Mouse (Mus musculus): ENCODE results near the gene Map4. TPM values are rescaled to one million over a fixed set of nuclear protein-coding genes. Genes with fewer than 3 reads are reported as not detected.
A peak's percentile ranks its signal among the peaks of the same experiment; 100 is the strongest.

Gene Map4
- polyA plus RNA-seq, 1 experiment from 2014 or later: 11.9 TPM

DNA sequence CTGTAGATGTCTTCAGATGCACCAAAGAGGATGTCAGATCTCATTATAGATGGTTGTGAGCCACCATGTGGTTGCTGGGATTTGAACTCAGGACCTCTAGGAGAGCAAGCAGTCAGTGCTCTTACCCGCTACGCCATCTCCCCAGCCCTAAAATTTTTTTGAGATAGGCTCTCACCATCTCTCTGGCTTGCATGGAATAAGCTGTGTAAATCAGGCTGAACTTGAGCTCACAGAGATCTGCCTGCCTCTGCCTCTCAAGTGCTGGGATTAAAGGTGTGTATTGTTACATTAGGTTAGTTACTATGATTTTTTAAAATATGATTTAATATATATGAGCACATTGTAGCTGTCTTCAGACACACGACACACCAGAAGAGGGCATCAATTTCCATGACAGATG is 2.1 kb upstream of the Map4 start:
- Histone ChIP-seq H3K9me3 (replicated peaks) (no peaks in the 10 kb centered on the region), H3K27ac (replicated peaks) (no peak overlapping the region), H3K4me2 (no peak overlapping the region), H3K36me3 (replicated peaks) (no peaks in the 10 kb centered on the region), H3K27me3 (peaks cover 23% of the 10 kb centered on the region), H3K4me1 (replicated peaks) (peaks cover 24% of the 10 kb centered on the region), H3K4me3 (replicated peaks) (no peak overlapping the region), H3K9ac (no peak overlapping the region)
- ATAC-seq (ENCODE audit: insufficient read depth): no peak
- WGBS (ENCODE audit: insufficient replicate concordance): 75% methylated on average over 3 of the region's 3 CpGs

DNA sequence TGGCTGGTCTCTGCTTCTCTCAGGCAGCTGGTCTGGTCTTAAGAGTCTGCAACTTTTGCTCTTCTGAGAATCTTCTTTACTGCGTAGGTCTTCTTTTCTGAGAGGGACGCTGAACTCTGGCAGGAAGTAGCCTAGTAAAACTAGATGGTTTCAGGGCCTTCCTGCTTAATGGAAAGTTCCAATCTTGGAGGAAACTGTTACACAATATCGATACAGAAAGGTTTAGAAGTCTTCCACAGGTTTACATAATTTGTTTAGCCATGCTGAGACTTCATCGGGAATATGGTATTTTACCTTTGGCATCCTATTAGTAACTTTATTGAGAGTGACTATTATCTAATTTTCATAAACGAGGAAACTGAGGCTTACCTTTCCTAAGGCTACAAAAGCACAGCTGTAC is 1.2 kb upstream of the Map4 start:
- Histone ChIP-seq H3K4me1 (replicated peaks) (peaks cover 26% of the 10 kb centered on the region), H3K9ac (no peak overlapping the region), H3K27ac (replicated peaks) (peak overlapping the region; percentile 87; the same call in 1 of the 2 replicates), H3K9me3 (replicated peaks) (no peaks in the 10 kb centered on the region), H3K4me3 (replicated peaks) (no peak overlapping the region), H3K27me3 (peaks cover 23% of the 10 kb centered on the region), H3K4me2 (no peak overlapping the region), H3K36me3 (replicated peaks) (no peaks in the 10 kb centered on the region)
- no peak for ATAC-seq (ENCODE audit: insufficient read depth)
- 72% methylated on average over 5 of the region's 5 CpGs for WGBS (ENCODE audit: insufficient replicate concordance)

- no peaks in the 10 kb centered on the region for H3K9me3 ChIP-seq (replicated peaks)
- peak overlapping the region; percentile 97 for H3K4me2 ChIP-seq
- H3K9ac ChIP-seq: peak overlapping the region; percentile 61
- peaks cover 23% of the 10 kb centered on the region for H3K27me3 ChIP-seq
- H3K4me1 ChIP-seq (replicated peaks): peaks cover 26% of the 10 kb centered on the region
- no peak for ATAC-seq (ENCODE audit: insufficient read depth)
- peak overlapping the region; percentile 87; the same call in 1 of the 2 replicates for H3K27ac ChIP-seq (replicated peaks)
- peak overlapping the region; percentile 73 for H3K4me3 ChIP-seq (replicated peaks)
- WGBS (ENCODE audit: insufficient replicate concordance): 55% methylated on average over 6 of the region's 6 CpGs
- no peaks in the 10 kb centered on the region for H3K36me3 ChIP-seq (replicated peaks)
These were observed 508 bp upstream of the Map4 start for GRCm38 (mm10) chr9:109930752-109931151.

- Histone ChIP-seq H3K27me3 (peaks cover 23% of the 10 kb centered on the region), H3K4me3 (replicated peaks) (peak overlapping the region; percentile 73), H3K27ac (replicated peaks) (peak overlapping the region; percentile 67), H3K36me3 (replicated peaks) (no peaks in the 10 kb centered on the region), H3K9me3 (replicated peaks) (no peaks in the 10 kb centered on the region), H3K4me2 (peak overlapping the region; percentile 97), H3K4me1 (replicated peaks) (peaks cover 26% of the 10 kb centered on the region), H3K9ac (peak overlapping the region; percentile 61)
- ATAC-seq (ENCODE audit: insufficient read depth): no peak
- under 1% methylated on average over 20 of the region's 20 CpGs for WGBS (ENCODE audit: insufficient replicate concordance)
These were observed 1.1 kb downstream of the Map4 start for GRCm38 (mm10) chr9:109932361-109932755.

DNA sequence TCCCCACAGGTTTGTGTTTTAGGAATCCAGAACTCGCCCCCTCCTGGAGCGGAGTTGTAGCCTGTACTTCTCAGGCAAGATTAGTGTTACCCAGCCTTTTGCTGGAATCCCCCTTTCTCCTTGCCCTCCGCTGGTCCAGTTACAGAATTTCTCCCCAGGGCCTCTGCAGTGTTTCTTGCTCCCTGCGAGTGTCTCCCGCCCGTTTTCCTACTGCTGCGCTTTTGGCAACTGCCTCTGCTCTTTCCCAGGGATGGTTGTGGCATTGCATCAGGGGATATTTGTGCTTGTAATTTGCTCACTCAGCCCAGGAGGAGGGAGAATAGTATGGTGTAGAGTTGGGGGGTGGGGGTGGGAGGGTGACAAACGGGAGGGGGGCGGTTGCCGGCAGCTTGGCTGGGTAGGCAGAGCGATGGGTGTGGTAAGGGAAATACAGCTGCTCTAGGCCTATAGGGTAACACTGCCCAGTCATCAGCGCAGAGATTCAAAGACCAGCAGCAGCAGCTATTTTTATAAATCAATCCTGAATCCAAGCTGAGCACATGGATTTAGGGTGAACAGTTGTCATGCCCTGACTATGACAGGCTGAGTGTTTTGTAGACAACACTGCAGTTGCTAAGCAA is 1.6 kb downstream of the Map4 start:
- peaks cover 23% of the 10 kb centered on the region for H3K27me3 ChIP-seq
- 4% methylated on average over 12 of the region's 12 CpGs for WGBS (ENCODE audit: insufficient replicate concordance)
- H3K4me2 ChIP-seq: peak overlapping the region; percentile 97
- H3K36me3 ChIP-seq (replicated peaks): no peaks in the 10 kb centered on the region
- peaks cover 26% of the 10 kb centered on the region for H3K4me1 ChIP-seq (replicated peaks)
- H3K9me3 ChIP-seq (replicated peaks): no peaks in the 10 kb centered on the region
- peak overlapping the region; percentile 61; the same call in 1 of the 2 replicates for H3K9ac ChIP-seq
- ATAC-seq (ENCODE audit: insufficient read depth): no peak
- H3K4me3 ChIP-seq (replicated peaks): peak overlapping the region; percentile 73
- H3K27ac ChIP-seq (replicated peaks): peak overlapping the region; percentile 67

- H3K9ac ChIP-seq: no peak overlapping the region
- 89% methylated on average over 3 of the region's 3 CpGs for whole genome bisulfite sequencing (ENCODE audit: insufficient replicate concordance)
- no peak overlapping the region for H3K4me2 ChIP-seq
- H3K4me1 ChIP-seq (replicated peaks): 0 out of 2 replicates have a peak, but pooled peaks cover 2% of the 10 kb centered on the region
- H3K27ac ChIP-seq (replicated peaks): no peak overlapping the region
- no peak overlapping the region for H3K4me3 ChIP-seq (replicated peaks)
- no peaks in the 10 kb centered on the region for H3K36me3 ChIP-seq (replicated peaks)
- H3K27me3 ChIP-seq: no peaks in the 10 kb centered on the region
- no peaks in the 10 kb centered on the region for H3K9me3 ChIP-seq (replicated peaks)
- no peak for ATAC-seq (ENCODE audit: insufficient read depth)
These were observed 8.1 kb downstream of the Map4 start for GRCm38 (mm10) chr9:109939401-109939800.

GRCm38 (mm10) chr9:109942796-109943195 is 11.5 kb downstream of the Map4 start:
- no peaks in the 10 kb centered on the region for H3K4me1 ChIP-seq (replicated peaks)
- no peaks in the 10 kb centered on the region for H3K36me3 ChIP-seq (replicated peaks)
- no peak overlapping the region for H3K4me2 ChIP-seq
- H3K27ac ChIP-seq (replicated peaks): no peak overlapping the region
- H3K4me3 ChIP-seq (replicated peaks): no peak overlapping the region
- WGBS (ENCODE audit: insufficient replicate concordance): 71% methylated on average over 4 of the region's 4 CpGs
- H3K27me3 ChIP-seq: no peaks in the 10 kb centered on the region
- ATAC-seq (ENCODE audit: insufficient read depth): no peak
- H3K9me3 ChIP-seq (replicated peaks): no peaks in the 10 kb centered on the region
- no peak overlapping the region for H3K9ac ChIP-seq

DNA sequence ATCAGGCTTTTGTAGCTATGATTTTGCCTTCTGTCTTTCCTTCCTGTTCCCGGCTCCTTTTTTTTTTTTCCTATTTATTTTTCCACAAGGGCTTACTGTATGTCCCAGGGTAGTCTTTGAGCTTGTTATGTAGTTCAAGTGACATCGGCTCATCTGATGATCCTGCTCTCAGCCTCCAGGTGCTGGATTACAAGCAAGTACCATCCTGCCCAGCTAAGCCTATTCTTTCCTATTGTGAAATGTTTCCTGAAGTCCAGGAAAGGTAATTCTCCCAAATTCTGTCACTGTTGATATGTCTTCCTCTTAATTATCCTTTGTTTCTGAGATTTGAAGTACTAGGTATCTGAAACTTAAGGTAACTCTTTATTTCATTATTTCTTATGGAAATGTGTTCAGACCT is 13.5 kb downstream of the Map4 start:
- WGBS (ENCODE audit: insufficient replicate concordance): 60% methylated on average over 2 of the region's 2 CpGs
- no peaks in the 10 kb centered on the region for H3K36me3 ChIP-seq (replicated peaks)
- H3K9me3 ChIP-seq (replicated peaks): no peaks in the 10 kb centered on the region
- H3K4me3 ChIP-seq (replicated peaks): no peak overlapping the region
- no peak overlapping the region for H3K4me2 ChIP-seq
- H3K27me3 ChIP-seq: no peaks in the 10 kb centered on the region
- no peaks in the 10 kb centered on the region for H3K4me1 ChIP-seq (replicated peaks)
- H3K9ac ChIP-seq: no peak overlapping the region
- H3K27ac ChIP-seq (replicated peaks): no peak overlapping the region
- ATAC-seq (ENCODE audit: insufficient read depth): no peak

DNA sequence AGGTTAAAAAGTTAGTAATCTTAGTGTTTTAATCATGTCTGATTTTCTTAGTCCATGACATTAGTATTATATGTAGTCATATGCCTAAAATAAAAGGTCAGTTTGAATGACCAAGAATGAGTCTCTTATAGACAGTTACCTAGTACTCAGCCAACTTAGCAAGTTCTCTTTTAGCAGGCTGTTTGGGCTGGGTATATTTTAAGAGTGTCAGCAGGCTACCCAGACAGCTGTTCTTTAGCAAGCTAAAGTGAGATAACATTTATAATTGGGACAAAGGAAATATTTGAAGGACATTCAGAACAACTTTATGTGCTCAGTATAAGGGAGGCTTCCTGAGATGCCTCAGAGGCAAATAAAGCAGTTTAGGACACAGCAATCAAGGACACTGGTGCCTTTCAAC is 17.3 kb downstream of the Map4 start:
- no peaks in the 10 kb centered on the region for H3K27me3 ChIP-seq
- no peak overlapping the region for H3K4me2 ChIP-seq
- H3K36me3 ChIP-seq (replicated peaks): 0 out of 2 replicates have a peak, but pooled peaks cover 3% of the 10 kb centered on the region
- H3K27ac ChIP-seq (replicated peaks): no peak overlapping the region
- ATAC-seq (ENCODE audit: insufficient read depth): no peak
- no peaks in the 10 kb centered on the region for H3K4me1 ChIP-seq (replicated peaks)
- no peak overlapping the region for H3K9ac ChIP-seq
- H3K4me3 ChIP-seq (replicated peaks): no peak overlapping the region
- H3K9me3 ChIP-seq (replicated peaks): no peaks in the 10 kb centered on the region

DNA sequence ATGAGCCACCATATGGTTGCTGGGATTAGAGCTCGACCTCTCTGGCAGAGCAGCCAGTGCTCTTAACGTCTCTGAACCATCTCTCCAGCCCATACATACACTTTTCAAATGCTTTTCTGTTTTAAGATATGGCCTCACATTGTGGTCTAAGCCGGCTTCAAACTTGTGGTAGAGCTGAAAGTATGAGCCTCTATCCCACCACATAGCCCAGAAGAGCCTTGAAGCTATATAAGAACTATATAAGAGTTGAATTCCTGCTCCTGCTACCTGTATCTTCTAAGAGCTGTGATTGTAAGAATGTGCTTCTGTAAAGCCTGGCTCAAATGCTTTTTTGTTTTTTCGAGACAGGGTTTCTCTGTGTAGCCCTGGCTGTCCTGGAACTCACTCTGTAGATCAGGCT is 18.5 kb downstream of the Map4 start:
- H3K4me1 ChIP-seq (replicated peaks): no peaks in the 10 kb centered on the region
- no peaks in the 10 kb centered on the region for H3K27me3 ChIP-seq
- H3K4me2 ChIP-seq: no peak overlapping the region
- no peak overlapping the region for H3K27ac ChIP-seq (replicated peaks)
- H3K9me3 ChIP-seq (replicated peaks): no peaks in the 10 kb centered on the region
- H3K9ac ChIP-seq: no peak overlapping the region
- 63% methylated on average over 4 of the region's 4 CpGs for WGBS (ENCODE audit: insufficient replicate concordance)
- H3K36me3 ChIP-seq (replicated peaks): 0 out of 2 replicates have a peak, but pooled peaks cover 3% of the 10 kb centered on the region
- ATAC-seq (ENCODE audit: insufficient read depth): no peak
- no peak overlapping the region for H3K4me3 ChIP-seq (replicated peaks)

GRCm38 (mm10) chr9:109953538-109953937 is 22.3 kb downstream of the Map4 start:
- no peaks in the 10 kb centered on the region for H3K4me1 ChIP-seq (replicated peaks)
- no peaks in the 10 kb centered on the region for H3K9me3 ChIP-seq (replicated peaks)
- H3K27ac ChIP-seq (replicated peaks): no peak overlapping the region
- WGBS (ENCODE audit: insufficient replicate concordance): 93% methylated on average over 8 of the region's 8 CpGs
- H3K27me3 ChIP-seq: no peaks in the 10 kb centered on the region
- H3K4me2 ChIP-seq: no peak overlapping the region
- H3K4me3 ChIP-seq (replicated peaks): no peak overlapping the region
- no peak for ATAC-seq (ENCODE audit: insufficient read depth)
- H3K36me3 ChIP-seq (replicated peaks): 0 out of 2 replicates have a peak, but pooled peaks cover 3% of the 10 kb centered on the region
- H3K9ac ChIP-seq: no peak overlapping the region

- H3K4me3 ChIP-seq (replicated peaks): no peak overlapping the region
- no peaks in the 10 kb centered on the region for H3K27me3 ChIP-seq
- H3K9ac ChIP-seq: no peak overlapping the region
- 0 out of 2 replicates have a peak, but pooled peaks cover 3% of the 10 kb centered on the region for H3K36me3 ChIP-seq (replicated peaks)
- H3K4me1 ChIP-seq (replicated peaks): no peaks in the 10 kb centered on the region
- ATAC-seq (ENCODE audit: insufficient read depth): no peak
- no peaks in the 10 kb centered on the region for H3K9me3 ChIP-seq (replicated peaks)
- no peak overlapping the region for H3K4me2 ChIP-seq
- H3K27ac ChIP-seq (replicated peaks): no peak overlapping the region
These were observed 23.4 kb downstream of the Map4 start for GRCm38 (mm10) chr9:109954631-109955030.
